Mouse (Mus musculus) testis, adult 2 months (tissue): ENCODE measurements around the gene Csrp3. TPM values are rescaled to one million over a fixed set of nuclear protein-coding genes. Genes with fewer than 3 reads are reported as not detected.

Experiments used
- H3K27ac ChIP-seq: fragments of 200-500 bp; 2 replicates; pipeline ENCODE4 v1.5.1; 2012; ENCODE audit warnings: low read depth, low read length; ENCODE audit not compliant: control insufficient read depth, insufficient read depth
- H3K27me3 ChIP-seq: fragments of 200-500 bp; 2 replicates; pipeline ENCODE4 v1.6.1; 2012; ENCODE audit warnings: mild to moderate bottlenecking, low read length, moderate library complexity; ENCODE audit not compliant: control insufficient read depth, insufficient read depth
- H3K36me3 ChIP-seq: fragments of 200-500 bp; 2 replicates; pipeline ENCODE4 v1.6.1; 2012; ENCODE audit warnings: mild to moderate bottlenecking, low read length; ENCODE audit not compliant: control insufficient read depth, insufficient read depth
- H3K4me1 ChIP-seq: fragments of 200-500 bp; 2 replicates; pipeline ENCODE4 v1.6.1; 2012; ENCODE audit warnings: low read length; ENCODE audit not compliant: control insufficient read depth, insufficient read depth
- H3K4me3 ChIP-seq: fragments of 200-500 bp; 2 replicates; pipeline ENCODE4 v1.5.1; 2012; ENCODE audit warnings: low read depth, mild to moderate bottlenecking, low read length, moderate library complexity, mixed read lengths; ENCODE audit not compliant: control insufficient read depth
- CTCF ChIP-seq: fragments of 200-500 bp; IDR thresholded peaks from 2 replicates; pipeline ENCODE4 v1.5.1; 2012; ENCODE audit warnings: low read depth, mild to moderate bottlenecking, inconsistent platforms, low read length, moderate library complexity; ENCODE audit not compliant: control insufficient read depth, insufficient read depth, insufficient replicate concordance
- POLR2A ChIP-seq: fragments of 200-500 bp; IDR thresholded peaks from 2 replicates; pipeline ENCODE4 v1.6.1; 2012; ENCODE audit warnings: low read depth, mild to moderate bottlenecking, inconsistent platforms, low read length, moderate library complexity; ENCODE audit not compliant: control insufficient read depth
- polyA plus RNA-seq: library from polyadenylated mRNA; depleted of rRNA; stranded (reverse); fragments of >200 nt; gene quantifications from 2 replicates; pipeline ENCODE4 v1.2.3, GENCODE M21; 2012

Gene Csrp3
- polyA plus RNA-seq, 1 experiment: not detected

DNA sequence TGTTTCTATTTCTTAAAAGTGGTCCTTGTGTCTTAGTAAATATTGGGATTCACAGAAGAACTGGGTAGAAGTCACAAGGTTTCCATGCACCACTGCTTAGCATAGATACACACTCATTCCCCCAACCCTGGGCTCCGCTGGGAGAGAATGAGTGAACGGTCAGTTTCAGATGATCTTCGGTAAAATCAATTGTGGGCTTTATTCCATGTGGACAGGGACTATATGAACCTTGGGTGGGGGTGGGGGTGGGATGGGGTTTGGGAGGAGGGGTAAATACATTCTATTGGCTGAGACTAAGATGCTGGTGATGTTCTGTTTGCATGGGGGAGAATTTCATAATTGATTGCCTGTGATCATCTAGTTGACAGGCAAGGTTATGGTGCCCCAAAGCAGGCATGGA lies 7.6 kb upstream of the Csrp3 start:
- Histone ChIP-seq H3K4me1 (no peaks in the 10 kb centered on the region), H3K27me3 (no peaks in the 10 kb centered on the region), H3K4me3 (no peak overlapping the region), H3K27ac (no peak overlapping the region), H3K36me3 (no peaks in the 10 kb centered on the region)
- TF ChIP-seq CTCF (no peak), POLR2A (no peak)

DNA sequence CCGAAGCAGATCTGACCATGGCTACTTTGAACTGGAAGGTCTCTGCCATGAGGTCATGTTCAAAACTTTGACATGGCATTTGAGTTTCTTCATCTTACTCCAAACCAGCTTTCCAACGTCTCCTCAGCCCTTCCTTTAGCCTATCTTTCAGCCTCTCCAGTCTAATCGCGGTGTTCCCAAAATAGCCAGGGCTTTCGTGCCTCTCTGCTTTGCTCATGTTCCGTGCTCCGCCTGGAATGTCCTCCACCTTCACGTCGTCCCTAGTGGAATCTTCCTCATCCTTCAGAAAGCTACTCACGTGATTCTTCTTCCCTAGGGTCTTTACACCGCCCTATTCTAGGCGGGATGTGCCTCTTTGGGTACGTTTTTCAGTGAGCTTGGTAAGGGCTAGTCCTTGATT lies 5.7 kb upstream of the Csrp3 start:
- Histone ChIP-seq H3K36me3 (no peaks in the 10 kb centered on the region), H3K4me1 (no peaks in the 10 kb centered on the region), H3K27ac (no peak overlapping the region), H3K4me3 (no peak overlapping the region), H3K27me3 (no peaks in the 10 kb centered on the region)
- TF ChIP-seq CTCF: no peak

- Histone ChIP-seq H3K36me3 (no peaks in the 10 kb centered on the region), H3K27ac (no peak overlapping the region), H3K27me3 (no peaks in the 10 kb centered on the region), H3K4me1 (no peaks in the 10 kb centered on the region), H3K4me3 (no peak overlapping the region)
- TF ChIP-seq CTCF: no peak
- TF ChIP-seq POLR2A: no peak
Measured at GRCm38 (mm10) chr7:48851529-48852104, 3.8 kb upstream of the Csrp3 start.

GRCm38 (mm10) chr7:48846755-48847154 lies 1.1 kb downstream of the Csrp3 start:
- TF ChIP-seq POLR2A (no peak), CTCF (no peak)
- H3K4me1 ChIP-seq: no peaks in the 10 kb centered on the region
- no peak overlapping the region for H3K27ac ChIP-seq
- H3K4me3 ChIP-seq: no peak overlapping the region
- no peaks in the 10 kb centered on the region for H3K27me3 ChIP-seq
- no peaks in the 10 kb centered on the region for H3K36me3 ChIP-seq

GRCm38 (mm10) chr7:48845213-48845973 lies 2.4 kb downstream of the Csrp3 start:
- Histone ChIP-seq H3K4me1 (no peaks in the 10 kb centered on the region), H3K27ac (no peak overlapping the region), H3K36me3 (no peaks in the 10 kb centered on the region), H3K27me3 (no peaks in the 10 kb centered on the region), H3K4me3 (no peak overlapping the region)
- no peak for TF ChIP-seq POLR2A
- no peak for TF ChIP-seq CTCF

DNA sequence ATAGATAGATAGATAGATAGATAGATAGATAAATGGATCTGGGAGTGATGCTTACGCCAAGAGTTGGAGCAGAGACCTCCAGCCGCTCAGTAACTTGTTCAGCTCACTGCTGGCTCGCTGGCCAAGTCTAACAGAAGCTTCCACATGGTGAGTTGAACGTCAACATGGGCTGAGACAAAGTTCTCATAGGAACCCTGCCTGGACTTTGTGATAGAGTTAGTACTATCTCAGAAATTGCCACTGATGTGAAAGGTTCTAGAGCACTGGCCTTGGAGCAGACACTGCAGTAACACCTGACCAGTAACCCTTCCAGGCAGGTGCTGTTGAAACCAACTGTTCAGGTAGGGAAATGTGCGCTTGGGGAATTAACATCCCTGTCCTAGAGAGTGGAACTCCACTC lies 4.3 kb downstream of the Csrp3 start:
- no peaks in the 10 kb centered on the region for H3K36me3 ChIP-seq
- no peaks in the 10 kb centered on the region for H3K27me3 ChIP-seq
- no peak overlapping the region for H3K4me3 ChIP-seq
- TF ChIP-seq CTCF (no peak), POLR2A (no peak)
- H3K27ac ChIP-seq: no peak overlapping the region
- no peaks in the 10 kb centered on the region for H3K4me1 ChIP-seq

- H3K36me3 ChIP-seq: no peaks in the 10 kb centered on the region
- H3K27me3 ChIP-seq: no peaks in the 10 kb centered on the region
- no peak overlapping the region for H3K4me3 ChIP-seq
- no peaks in the 10 kb centered on the region for H3K4me1 ChIP-seq
- TF ChIP-seq POLR2A (no peak), CTCF (no peak)
- H3K27ac ChIP-seq: no peak overlapping the region
Measured at GRCm38 (mm10) chr7:48842353-48842752, 5.5 kb downstream of the Csrp3 start.
